Mouse (Mus musculus) cerebellum, adult 11 months (tissue): Measurements from ENCODE around the gene Phb.

Source experiments
- DNase-seq: peaks from one replicate; pipeline ENCODE4 v3.0.0; 2022

Gene Phb

GRCm38 (mm10) chr11:95713225-95713810 is 46.6 kb downstream of the Phb start:
- peak; percentile 50 for DNase-seq

DNA sequence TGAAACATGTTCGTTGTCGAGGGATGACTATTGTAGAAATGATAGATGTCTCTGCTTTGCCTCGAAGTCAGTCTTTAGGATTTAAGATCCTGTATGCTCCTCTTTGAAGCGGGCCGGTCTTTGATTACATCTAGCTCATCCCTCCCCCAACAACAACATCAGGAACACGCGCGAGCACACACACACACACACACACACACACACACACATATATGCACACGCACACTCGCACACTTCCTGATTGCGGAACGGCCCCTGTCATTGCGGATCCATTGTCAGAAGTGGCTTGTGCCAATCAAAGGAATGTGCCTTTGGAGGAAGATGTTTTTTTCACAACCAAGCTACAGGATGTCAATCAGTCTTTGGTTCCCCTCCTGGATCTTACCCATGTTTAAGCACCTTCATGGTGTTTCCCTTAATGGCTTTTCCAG is 47.1 kb downstream of the Phb start:
- DNase-seq: no peak

GRCm38 (mm10) chr11:95714411-95714810 is 47.7 kb downstream of the Phb start:
- DNase-seq: no peak

- DNase-seq: no peak
Observed at GRCm38 (mm10) chr11:95716136-95716535, 49.4 kb downstream of the Phb start.

GRCm38 (mm10) chr11:95719356-95719755 is 52.6 kb downstream of the Phb start:
- no peak for DNase-seq

- DNase-seq: no peak
Observed at GRCm38 (mm10) chr11:95723287-95723686, 56.5 kb downstream of the Phb start, which contains the start of gene B130006D01Rik. Gene B130006D01Rik (plus strand): TSS chr11:95723587.

GRCm38 (mm10) chr11:95724466-95724865 is 57.7 kb downstream of the Phb start:
- no peak for DNase-seq

GRCm38 (mm10) chr11:95726156-95726555 is 59.4 kb downstream of the Phb start:
- DNase-seq: no peak

DNA sequence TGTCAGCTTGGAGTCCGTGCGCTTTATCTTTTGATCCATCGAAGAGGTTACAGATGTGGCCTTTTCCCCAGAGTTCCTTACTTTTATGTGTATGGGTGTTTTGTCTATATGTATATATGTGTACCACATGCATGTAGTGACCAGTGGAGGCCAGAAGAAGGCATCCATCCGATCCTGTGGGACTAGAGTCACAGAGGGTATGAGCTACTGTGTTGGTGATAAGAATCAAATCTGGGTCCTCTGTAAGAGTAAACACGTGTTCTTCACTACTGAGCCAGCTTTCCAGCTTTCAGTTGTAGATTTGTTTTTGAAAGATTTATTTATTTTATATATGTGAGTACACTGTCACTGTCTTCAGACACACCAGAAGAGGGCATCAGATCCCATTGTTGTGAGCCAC is 61.2 kb downstream of the Phb start:
- no peak for DNase-seq

DNA sequence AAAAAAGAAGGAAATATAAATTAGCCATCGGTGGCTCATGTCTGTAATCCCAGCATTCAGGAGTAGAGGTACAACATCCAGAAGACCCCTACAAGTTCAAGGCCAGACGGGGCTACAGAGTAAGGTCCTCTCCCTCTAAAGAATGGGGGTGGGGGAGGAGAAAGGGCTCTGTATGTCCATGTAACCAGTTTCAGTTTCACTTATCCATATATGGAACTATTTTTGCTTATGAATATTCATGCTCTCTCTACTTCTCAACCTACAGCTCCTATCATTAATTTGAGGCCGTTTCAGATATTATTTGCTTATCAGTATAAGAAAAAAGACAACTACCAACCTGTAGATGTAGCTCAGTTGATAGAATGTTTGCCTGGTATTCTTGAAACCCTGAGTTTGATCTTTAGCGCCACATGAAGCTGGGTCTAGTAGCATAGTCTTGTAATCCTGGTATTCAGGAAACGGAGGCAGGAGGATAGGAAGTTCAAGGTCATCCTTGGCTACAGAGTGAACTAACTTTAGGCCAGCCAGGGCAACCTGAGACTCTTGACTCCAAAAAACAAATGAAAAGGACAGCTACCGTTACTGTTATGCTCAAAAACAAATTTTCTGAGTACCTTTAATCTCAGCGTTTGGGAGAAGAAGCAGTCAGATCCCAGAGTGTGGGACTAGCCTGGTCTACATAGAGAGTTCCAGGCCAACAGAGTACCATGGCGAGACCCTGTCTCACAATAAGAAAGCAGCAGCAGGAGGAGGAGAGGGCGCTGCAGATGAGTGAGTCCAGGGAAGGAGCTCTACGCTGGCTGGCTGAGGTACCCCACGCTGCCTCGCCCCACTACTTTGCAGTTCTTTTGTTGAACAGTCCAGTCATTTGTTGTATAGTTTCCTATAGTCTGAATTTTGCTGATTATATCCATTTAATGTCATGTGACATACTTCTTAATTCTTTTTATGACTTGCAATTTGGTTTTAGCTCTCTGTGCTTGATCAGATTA is 62.5 kb downstream of the Phb start:
- DNase-seq: no peak
